Mouse (Mus musculus): ENCODE results near the gene Aco1.

Aco1 gene

GRCm38 (mm10) chr4:40207701-40208100 lies 64.8 kb downstream of the Aco1 start:
- no peak for DNase-seq (ENCODE audit: low read depth, low spot score)

DNA sequence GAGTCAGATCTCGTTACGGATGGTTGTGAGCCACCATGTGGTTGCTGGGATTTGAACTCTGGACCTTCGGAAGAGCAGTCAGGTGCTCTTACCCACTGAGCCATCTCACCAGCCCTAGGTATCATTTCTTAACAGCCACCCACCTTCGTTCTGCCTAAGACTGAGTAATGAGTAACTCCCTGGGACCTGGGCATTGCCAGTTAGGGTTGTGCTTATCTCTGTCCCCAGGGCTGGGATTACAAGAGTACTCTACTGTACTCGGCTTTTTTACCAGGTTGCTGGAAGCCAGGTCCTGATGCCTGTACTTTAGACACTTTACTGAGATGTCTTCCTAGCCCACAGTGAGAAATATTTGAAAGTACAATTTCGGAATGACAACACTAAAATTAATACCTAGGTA lies 69.3 kb downstream of the Aco1 start:
- DNase-seq (ENCODE audit: low read depth, low spot score), result no peak

DNA sequence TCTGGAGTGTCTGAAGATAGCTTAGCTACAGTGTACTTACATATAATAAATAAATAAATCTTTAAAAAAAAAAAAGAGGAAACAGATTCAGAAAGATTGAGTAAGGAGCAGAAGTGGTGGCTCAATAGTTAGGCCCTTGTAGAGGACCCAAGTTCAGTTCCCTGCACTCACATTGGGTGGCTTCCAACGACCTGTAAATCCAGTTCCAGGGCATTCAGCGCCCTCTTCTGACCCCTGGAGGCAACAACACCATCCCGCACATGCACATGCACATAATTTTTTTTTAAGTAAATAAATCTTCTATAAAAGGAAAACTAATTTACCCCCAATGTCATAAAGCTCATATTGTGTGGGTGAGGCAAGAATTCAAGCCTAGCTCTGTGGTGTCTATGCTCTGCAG lies 75.0 kb downstream of the Aco1 start:
- DNase-seq (ENCODE audit: low read depth, low spot score), result no peak

GRCm38 (mm10) chr4:40218382-40218781 lies 75.5 kb downstream of the Aco1 start:
- peak; percentile 33 for DNase-seq (ENCODE audit: low read depth, low spot score)

- no peak for DNase-seq (ENCODE audit: low read depth, low spot score)
Observed at GRCm38 (mm10) chr4:40220437-40220836, 77.6 kb downstream of the Aco1 start.

DNA sequence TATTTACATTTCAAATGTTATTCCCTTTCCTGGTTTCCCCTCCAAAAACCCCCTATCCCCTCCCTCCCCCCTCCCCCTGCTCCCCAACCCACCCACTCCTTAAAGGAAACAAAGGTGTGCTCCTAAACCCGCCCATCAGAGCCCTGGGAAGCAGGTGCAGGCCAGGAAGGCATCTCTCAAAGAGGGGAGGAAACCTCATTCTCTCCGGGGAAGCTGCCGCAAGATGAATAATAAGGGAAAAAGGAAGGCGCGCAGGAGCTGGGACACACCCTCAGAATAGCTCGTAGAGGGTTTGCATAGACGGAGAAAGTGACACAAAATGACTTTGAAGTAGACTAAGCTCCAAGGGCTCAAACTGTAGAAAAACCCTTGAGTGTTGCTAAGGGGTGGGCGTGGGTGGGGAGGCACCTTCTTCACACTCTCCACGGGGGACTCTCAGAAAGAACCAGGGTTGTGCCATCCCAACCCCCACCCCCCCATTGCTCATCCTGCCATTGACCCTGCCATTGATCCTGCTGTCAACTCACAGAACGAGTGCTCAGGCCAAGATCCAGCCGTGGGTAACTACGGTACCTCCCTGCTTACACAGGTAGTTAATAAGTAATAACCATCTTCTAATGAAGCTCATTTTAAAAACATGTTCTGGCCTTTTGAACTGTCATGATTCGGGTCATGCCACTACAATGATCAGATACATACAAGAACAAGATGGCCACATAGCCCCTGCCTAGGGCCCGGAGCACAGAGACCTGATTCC lies 78.3 kb downstream of the Aco1 start:
- no peak for DNase-seq (ENCODE audit: low read depth, low spot score)

- no peak for DNase-seq (ENCODE audit: low read depth, low spot score)
Observed at GRCm38 (mm10) chr4:40221876-40222585, 79.2 kb downstream of the Aco1 start.

GRCm38 (mm10) chr4:40226095-40226494 lies 83.2 kb downstream of the Aco1 start:
- no peak for DNase-seq (ENCODE audit: low read depth, low spot score)

DNA sequence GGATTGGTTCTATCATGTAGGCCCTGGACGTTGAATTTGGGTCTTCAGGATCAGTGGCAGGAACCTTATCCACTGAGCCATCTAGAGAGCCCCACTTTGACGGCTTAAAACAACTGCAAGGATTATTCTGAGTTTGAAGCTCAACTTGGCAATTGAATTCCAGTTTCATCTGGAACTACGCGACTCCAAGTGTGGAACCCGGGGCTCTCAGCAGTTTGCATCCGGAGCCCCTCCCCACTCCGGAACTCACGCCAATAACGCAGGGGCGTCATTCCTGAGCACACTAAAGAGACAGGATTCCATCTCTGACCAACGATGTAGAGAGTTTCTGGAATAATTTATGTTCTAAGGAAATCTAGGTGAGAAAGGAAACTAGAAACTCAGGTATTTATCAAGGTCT lies 84.2 kb downstream of the Aco1 start:
- no peak for DNase-seq (ENCODE audit: low read depth, low spot score)

GRCm38 (mm10) chr4:40227886-40228285 lies 85.0 kb downstream of the Aco1 start:
- DNase-seq (ENCODE audit: low read depth, low spot score), result no peak

DNA sequence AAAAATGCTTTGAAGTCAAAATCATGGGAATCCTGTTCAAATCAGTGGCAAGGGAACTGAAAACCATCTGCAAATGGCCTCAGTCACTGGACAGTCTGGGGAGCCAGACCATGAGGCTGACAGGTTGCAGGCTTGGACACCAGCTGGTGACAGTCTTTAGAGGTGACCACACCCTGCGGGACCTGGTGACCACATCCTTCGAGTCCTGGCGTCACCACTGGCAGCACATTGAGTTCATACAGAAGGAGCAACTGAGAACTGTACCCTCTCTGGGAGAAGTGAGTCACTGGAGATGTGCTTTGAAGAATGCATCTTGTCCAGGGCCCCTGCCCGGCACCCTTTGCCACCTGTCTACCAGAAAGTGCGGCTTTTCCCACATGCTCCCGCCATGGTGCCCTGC lies 86.8 kb downstream of the Aco1 start:
- no peak for DNase-seq (ENCODE audit: low read depth, low spot score)

GRCm38 (mm10) chr4:40233062-40233664 lies 90.3 kb downstream of the Aco1 start:
- no peak for DNase-seq (ENCODE audit: low read depth, low spot score)

DNA sequence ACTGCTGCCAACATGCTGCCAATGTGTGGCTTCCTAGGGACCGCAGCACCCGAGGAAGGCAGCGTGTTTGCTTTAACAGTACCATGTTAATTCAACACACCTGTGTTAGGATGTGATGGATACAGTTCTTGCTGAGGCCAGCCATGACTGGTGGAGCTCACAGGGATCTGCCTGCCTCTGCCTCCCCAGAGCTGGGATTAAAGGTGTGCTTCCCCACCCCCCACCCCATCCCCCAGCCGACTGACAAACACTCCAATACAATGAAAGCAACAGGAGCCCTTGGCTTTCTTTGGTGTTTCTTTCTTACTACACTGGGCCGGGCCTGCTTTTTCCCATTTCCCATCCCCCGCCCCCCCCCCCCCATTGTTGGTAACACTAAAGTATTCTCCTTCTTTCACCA lies 91.4 kb downstream of the Aco1 start:
- no peak for DNase-seq (ENCODE audit: low read depth, low spot score)

DNA sequence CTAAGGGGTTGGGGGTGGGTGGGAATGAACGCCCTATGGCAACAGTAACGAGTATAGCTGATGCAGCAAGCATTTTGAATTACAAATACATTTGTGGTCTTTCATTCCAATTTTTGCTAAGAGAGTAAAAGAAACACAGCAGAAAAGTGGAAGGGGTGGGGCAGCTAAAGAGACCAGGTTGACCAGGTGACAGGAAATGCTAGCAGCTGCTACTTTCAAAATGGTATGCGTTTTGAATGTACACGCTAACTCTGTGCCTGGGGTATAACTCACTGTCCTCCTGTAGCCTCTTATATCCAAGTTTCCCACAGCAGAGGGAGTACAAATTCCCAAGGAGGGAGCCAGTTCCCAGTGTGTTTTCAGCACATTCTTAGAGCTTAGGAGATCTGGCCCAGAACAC lies 93.9 kb downstream of the Aco1 start:
- DNase-seq (ENCODE audit: low read depth, low spot score), result no peak

GRCm38 (mm10) chr4:40238483-40239408 lies 95.9 kb downstream of the Aco1 start:
- peak; percentile 9 for DNase-seq (ENCODE audit: low read depth, low spot score)

DNA sequence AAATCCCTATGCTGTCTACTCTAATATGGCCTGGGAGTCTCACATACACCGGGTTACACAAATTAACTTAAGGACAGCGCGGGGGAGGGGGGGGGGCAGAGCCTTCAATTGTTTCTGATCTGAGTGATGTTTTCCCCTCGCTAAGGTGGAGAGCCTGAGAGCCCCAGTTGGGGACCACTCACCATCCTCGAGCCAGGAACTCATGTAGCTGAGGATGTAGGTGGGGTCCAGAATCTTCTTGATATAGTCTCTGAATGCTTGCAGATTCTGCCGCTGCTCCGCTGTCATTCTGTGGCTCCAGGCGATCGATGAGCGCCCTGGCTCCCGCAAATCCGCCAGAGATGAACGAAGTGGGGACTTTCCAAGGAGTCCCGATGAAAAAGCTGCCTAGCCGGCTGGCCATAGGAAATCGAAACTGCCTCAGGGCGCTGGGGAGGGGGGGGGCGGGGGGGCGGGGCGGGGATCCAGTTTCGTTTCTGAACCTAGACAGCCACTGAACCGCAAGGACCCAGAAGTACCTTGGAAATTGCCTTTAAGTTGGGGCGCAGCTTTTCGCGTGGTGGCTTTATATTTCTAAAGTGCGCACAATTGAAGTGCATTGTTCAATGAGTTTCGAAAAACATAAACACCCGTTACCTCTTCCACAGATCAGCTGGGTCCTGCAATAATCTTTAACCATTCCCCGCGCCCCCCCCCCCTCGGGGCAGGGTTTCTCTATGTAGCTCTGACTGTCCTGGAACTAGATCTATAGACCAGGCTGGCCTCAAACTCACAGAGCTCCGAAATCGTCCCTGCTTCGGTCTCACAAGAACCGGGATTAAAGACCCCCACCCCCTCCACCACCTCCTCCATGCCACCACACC lies 96.8 kb downstream of the Aco1 start, which contains the start of gene Ddx58:
TSS of gene Ddx58 (minus strand) at position 420 of the 863 bp plus-strand sequence.
- DNase-seq (ENCODE audit: low read depth, low spot score), result peak; percentile 12

DNA sequence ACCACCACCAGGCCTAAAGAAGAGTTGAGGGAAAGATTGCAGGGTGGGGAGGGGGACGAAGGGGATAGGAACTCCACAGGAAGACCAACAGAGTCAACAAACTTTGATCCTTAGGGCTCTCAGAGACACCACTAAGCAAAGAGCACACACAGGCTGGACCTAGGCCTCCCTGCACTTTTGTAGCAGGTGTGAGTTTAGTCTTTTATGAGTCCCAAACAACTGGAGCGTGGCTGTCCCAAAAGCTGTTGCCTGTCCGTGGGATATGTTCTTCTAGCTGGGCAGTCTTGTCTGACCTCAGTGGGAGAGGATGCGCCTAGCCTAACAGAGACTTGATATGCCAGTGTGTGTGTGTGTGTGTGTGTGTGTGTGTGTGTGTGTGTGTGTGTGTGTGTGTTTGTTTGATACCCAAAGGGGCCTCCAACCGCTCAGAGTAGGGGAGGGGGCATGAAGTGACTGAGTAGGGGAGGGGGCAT lies 97.4 kb downstream of the Aco1 start:
- DNase-seq (ENCODE audit: low read depth, low spot score), result no peak

DNA sequence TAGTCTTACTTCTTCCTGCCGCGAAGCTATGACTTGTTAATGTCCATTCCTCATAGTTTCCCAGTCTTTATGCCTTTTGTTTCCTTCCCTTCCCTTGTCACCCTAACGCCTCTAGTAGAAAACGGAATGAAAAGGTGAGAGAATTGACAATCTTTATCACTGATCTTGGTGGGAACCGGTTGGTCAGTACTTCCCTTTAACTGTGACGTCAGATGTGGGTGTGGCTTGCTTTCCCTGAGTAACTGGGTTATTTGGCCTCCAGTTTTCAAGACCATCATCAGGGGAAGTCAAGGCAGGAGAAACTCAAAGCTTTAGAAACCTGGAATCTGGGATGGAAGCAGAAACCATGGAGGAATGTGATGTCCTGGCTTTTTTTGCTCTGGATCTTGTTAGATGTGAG lies 99.0 kb downstream of the Aco1 start:
- DNase-seq (ENCODE audit: low read depth, low spot score), result no peak

DNA sequence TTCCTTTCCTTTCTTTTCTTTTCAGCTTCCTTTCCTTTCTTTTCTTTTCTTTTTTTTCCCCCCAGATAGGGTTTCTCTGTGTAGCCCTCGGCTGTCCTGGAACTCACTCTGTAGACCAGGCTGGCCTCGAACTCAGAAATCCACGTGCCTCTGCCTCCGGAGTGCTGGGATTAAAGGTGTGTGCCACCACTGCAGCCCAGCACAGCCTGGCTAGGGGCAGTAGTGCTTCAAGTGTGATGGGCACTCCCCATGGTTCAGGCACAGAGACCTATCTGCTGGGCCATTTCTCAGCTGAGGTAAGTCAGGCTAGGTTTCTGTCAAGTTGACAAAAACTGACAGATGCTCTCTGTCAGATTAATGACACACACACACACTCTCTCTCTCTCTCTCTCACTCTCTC lies 100.1 kb downstream of the Aco1 start:
- no peak for DNase-seq (ENCODE audit: low read depth, low spot score)

- no peak for DNase-seq (ENCODE audit: low read depth, low spot score)
Observed at GRCm38 (mm10) chr4:40244035-40244434, 101.2 kb downstream of the Aco1 start.
